Mouse (Mus musculus): ENCODE measurements around the gene Rtn4ip1.
"Not testable (repeated sequence)": the region's sequence is repeated elsewhere in the genome, so short reads cannot be mapped to it uniquely, and the experiment has no call there.

Rtn4ip1 gene

GRCm38 (mm10) chr10:43928596-43928995 is 27.0 kb downstream of the Rtn4ip1 start:
- no peak for DNase-seq (ENCODE audit: low spot score)

- DNase-seq (ENCODE audit: low spot score) = no peak
Observed at GRCm38 (mm10) chr10:43939136-43939662, 37.6 kb downstream of the Rtn4ip1 start.

GRCm38 (mm10) chr10:43943736-43944135 is 42.1 kb downstream of the Rtn4ip1 start:
- DNase-seq (ENCODE audit: low spot score) = no peak

- DNase-seq (ENCODE audit: low spot score) = no peak
Observed at GRCm38 (mm10) chr10:43945435-43945834, 43.8 kb downstream of the Rtn4ip1 start.

- DNase-seq (ENCODE audit: low spot score) = peak; percentile 72
Observed at GRCm38 (mm10) chr10:43953942-43954341, 52.3 kb downstream of the Rtn4ip1 start.

GRCm38 (mm10) chr10:43964943-43965342 is 63.3 kb downstream of the Rtn4ip1 start:
- no peak for DNase-seq (ENCODE audit: low spot score)

GRCm38 (mm10) chr10:43973244-43973643 is 71.6 kb downstream of the Rtn4ip1 start:
- no peak for DNase-seq (ENCODE audit: low spot score)

- no peak for DNase-seq (ENCODE audit: low spot score)
Observed at GRCm38 (mm10) chr10:43977353-43977752, 75.7 kb downstream of the Rtn4ip1 start.

- DNase-seq (ENCODE audit: low spot score) = no peak
Observed at GRCm38 (mm10) chr10:43980080-43980479, 78.5 kb downstream of the Rtn4ip1 start.

GRCm38 (mm10) chr10:43980742-43981141 is 79.1 kb downstream of the Rtn4ip1 start:
- not testable (repeated sequence) for DNase-seq (ENCODE audit: low spot score)

- no peak for DNase-seq (ENCODE audit: low spot score)
Observed at GRCm38 (mm10) chr10:43982470-43982869, 80.9 kb downstream of the Rtn4ip1 start.

GRCm38 (mm10) chr10:43983241-43983640 is 81.6 kb downstream of the Rtn4ip1 start:
- no peak for DNase-seq (ENCODE audit: low spot score)

- no peak for DNase-seq (ENCODE audit: low spot score)
Observed at GRCm38 (mm10) chr10:43983866-43984265, 82.3 kb downstream of the Rtn4ip1 start.

GRCm38 (mm10) chr10:43991268-43991667 is 89.7 kb downstream of the Rtn4ip1 start:
- DNase-seq (ENCODE audit: low spot score) = no peak

GRCm38 (mm10) chr10:43992506-43992905 is 90.9 kb downstream of the Rtn4ip1 start:
- DNase-seq (ENCODE audit: low spot score) = no peak

GRCm38 (mm10) chr10:43993198-43993597 is 91.6 kb downstream of the Rtn4ip1 start:
- DNase-seq (ENCODE audit: low spot score) = no peak

GRCm38 (mm10) chr10:43995858-43996650 is 94.4 kb downstream of the Rtn4ip1 start:
- no peak for DNase-seq (ENCODE audit: low spot score)

GRCm38 (mm10) chr10:43997276-43997675 is 95.7 kb downstream of the Rtn4ip1 start:
- no peak for DNase-seq (ENCODE audit: low spot score)

GRCm38 (mm10) chr10:43998023-43998422 is 96.4 kb downstream of the Rtn4ip1 start:
- no peak for DNase-seq (ENCODE audit: low spot score)

- no peak for DNase-seq (ENCODE audit: low spot score)
Observed at GRCm38 (mm10) chr10:43998503-43999082, 97.0 kb downstream of the Rtn4ip1 start.

GRCm38 (mm10) chr10:44000156-44000865 is 98.7 kb downstream of the Rtn4ip1 start:
- no peak for DNase-seq (ENCODE audit: low spot score)

All from testis, postnatal 10 days (tissue).